Mouse (Mus musculus) liver, embryonic 15.5 days (tissue): ENCODE results near the gene Thnsl1. TPM values are rescaled to one million over a fixed set of nuclear protein-coding genes. Genes with fewer than 3 reads are reported as not detected.

Source experiments
- polyA plus RNA-seq: library from polyadenylated mRNA; unstranded; fragments of >200 nt; fragmentation: Nextera tagmentation; extraction: Ambion mirVana; gene quantifications from 2 replicates; pipeline ENCODE4 v1.2.1, GENCODE M21; 2015

The Thnsl1 gene
- polyA plus RNA-seq, 1 experiment from 2014 or later = 2.1 TPM

Other genes with a start within 250 kb of the Thnsl1 start
- 5.8 and 7.8 TPM in 2 replicates for gene Arhgap21, start 236.8 kb upstream of the Thnsl1 start, polyA plus RNA-seq
- gene Enkur, start 359 bp upstream of the Thnsl1 start, polyA plus RNA-seq = not detected in 2 replicates
- not detected in 2 replicates for gene Gpr158, start 161.8 kb downstream of the Thnsl1 start, polyA plus RNA-seq